Mouse (Mus musculus): ENCODE data around the gene Bbs10. TPM values are rescaled to one million over a fixed set of nuclear protein-coding genes. Genes with fewer than 3 reads are reported as not detected.

Bbs10 gene
- polyA plus RNA-seq, 1 experiment from 2014 or later = 4.6 TPM

GRCm38 (mm10) chr10:111302486-111302885 is 4.0 kb downstream of the Bbs10 start:
- WGBS = 78% methylated on average over 6 of the region's 6 CpGs
- Histone ChIP-seq H3K4me3 (ENCODE audit: control insufficient read depth in 1 of 2, insufficient read depth in 1 of 2, low read depth in 1 of 2, low read length in 2 of 2) (no peak overlapping the region), H3K27me3 (ENCODE audit: control insufficient read depth, insufficient read depth, low read length) (no peaks in the 10 kb centered on the region), H3K9ac (ENCODE audit: low read length) (no peak overlapping the region), H3K27ac (replicated peaks in 1 of 2; ENCODE audit: control insufficient read depth in 1 of 2, insufficient read depth in 1 of 2, low read depth in 2 of 2, low read length in 2 of 2) (no peak overlapping the region), H3K9me3 (ENCODE audit: control insufficient read depth, low read length) (no peaks in the 10 kb centered on the region), H3K36me3 (ENCODE audit: control insufficient read depth, insufficient read depth, low read length) (0 out of 2 replicates have a peak, but pooled peaks cover 2% of the 10 kb centered on the region), H3K4me1 (ENCODE audit: control insufficient read depth in 2 of 2, insufficient read depth in 2 of 2, low read length in 2 of 2) (peaks cover 0 to 12% of the 10 kb centered on the region in 2 experiments; a peak in 2 of 4 replicates), H3K4me2 (ENCODE audit: low read length) (no peak overlapping the region)
- no peak for ATAC-seq (ENCODE audit: insufficient number of reproducible peaks, insufficient read depth, low FRiP score, low read depth)

DNA sequence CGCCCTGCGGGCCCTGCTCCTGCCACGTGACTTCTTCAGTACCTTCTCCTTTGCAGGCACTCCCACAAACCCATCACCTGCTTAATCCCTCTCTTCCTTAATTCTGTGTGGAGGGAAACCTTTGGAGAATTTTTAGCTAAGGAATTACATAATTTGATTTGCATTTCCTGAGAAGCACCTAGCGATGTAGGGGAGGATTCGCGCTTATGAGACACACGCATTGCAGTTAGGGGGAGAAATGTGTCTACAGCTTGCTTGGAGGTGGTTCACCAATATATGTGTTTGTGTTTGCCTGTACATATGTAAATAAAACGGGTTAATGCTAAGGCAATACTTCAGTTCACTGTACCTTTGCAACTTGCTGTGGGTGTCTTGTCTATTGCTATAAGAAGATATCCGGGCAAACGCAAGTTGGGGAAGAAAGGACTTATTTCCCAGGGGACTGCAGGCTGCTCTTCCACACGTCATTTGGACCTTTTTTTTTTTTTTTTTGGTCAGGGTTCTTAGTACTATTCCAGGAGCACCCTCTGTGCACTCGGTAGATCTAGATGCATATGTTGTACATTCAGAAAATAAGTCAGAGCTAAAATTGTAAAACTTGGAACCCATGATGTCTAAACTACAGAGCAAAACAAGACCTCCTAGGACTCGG is 10.5 kb downstream of the Bbs10 start:
- Histone ChIP-seq H3K4me3 (ENCODE audit: control insufficient read depth in 1 of 2, insufficient read depth in 1 of 2, low read depth in 1 of 2, low read length in 2 of 2) (no peak overlapping the region), H3K27ac (replicated peaks in 1 of 2; ENCODE audit: control insufficient read depth in 1 of 2, insufficient read depth in 1 of 2, low read depth in 2 of 2, low read length in 2 of 2) (no peak overlapping the region), H3K9me3 (ENCODE audit: control insufficient read depth, low read length) (no peaks in the 10 kb centered on the region), H3K27me3 (ENCODE audit: control insufficient read depth, insufficient read depth, low read length) (no peaks in the 10 kb centered on the region), H3K4me2 (ENCODE audit: low read length) (no peak overlapping the region), H3K36me3 (ENCODE audit: control insufficient read depth, insufficient read depth, low read length) (no peaks in the 10 kb centered on the region), H3K9ac (ENCODE audit: low read length) (no peak overlapping the region), H3K4me1 (ENCODE audit: control insufficient read depth in 2 of 2, insufficient read depth in 2 of 2, low read length in 2 of 2) (peaks cover 3 to 8% of the 10 kb centered on the region in 2 experiments; a peak in 2 of 4 replicates)
- ATAC-seq (ENCODE audit: insufficient number of reproducible peaks, insufficient read depth, low FRiP score, low read depth) = no peak
- 80% methylated on average over 13 of the region's 13 CpGs for WGBS

DNA sequence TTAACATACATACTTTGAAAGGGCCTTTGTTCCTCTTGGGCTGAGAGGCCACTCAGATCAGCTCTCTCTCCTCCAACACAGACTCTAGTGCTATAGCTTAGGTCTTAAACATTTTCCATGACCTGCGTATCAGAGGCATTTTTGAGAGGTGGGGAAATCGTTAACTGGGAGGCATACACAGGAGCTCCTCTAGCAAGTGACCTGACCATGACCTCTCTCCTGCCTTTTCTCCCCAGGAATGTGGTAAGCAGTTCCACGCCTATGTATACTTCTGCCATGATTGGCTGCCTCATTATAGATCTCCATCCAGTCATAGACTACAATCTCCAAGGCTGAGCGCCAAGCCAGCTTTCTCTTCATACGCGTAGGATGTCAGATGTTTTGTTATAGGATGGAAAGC is 14.8 kb downstream of the Bbs10 start:
- H3K27me3 ChIP-seq (ENCODE audit: control insufficient read depth, insufficient read depth, low read length) = no peaks in the 10 kb centered on the region
- no peaks in the 10 kb centered on the region for H3K36me3 ChIP-seq (ENCODE audit: control insufficient read depth, insufficient read depth, low read length)
- no peak overlapping the region for H3K27ac ChIP-seq (replicated peaks in 1 of 2; ENCODE audit: control insufficient read depth in 1 of 2, insufficient read depth in 1 of 2, low read depth in 2 of 2, low read length in 2 of 2)
- WGBS = 48% methylated on average over 6 of the region's 6 CpGs
- H3K9ac ChIP-seq (ENCODE audit: low read length) = no peak overlapping the region
- no peak overlapping the region for H3K4me2 ChIP-seq (ENCODE audit: low read length)
- H3K4me3 ChIP-seq (ENCODE audit: control insufficient read depth in 1 of 2, insufficient read depth in 1 of 2, low read depth in 1 of 2, low read length in 2 of 2) = no peak overlapping the region
- peaks cover 3 to 8% of the 10 kb centered on the region in 2 experiments; a peak in 2 of 4 replicates for H3K4me1 ChIP-seq (ENCODE audit: control insufficient read depth in 2 of 2, insufficient read depth in 2 of 2, low read length in 2 of 2)
- no peak for ATAC-seq (ENCODE audit: insufficient number of reproducible peaks, insufficient read depth, low FRiP score, low read depth)
- no peaks in the 10 kb centered on the region for H3K9me3 ChIP-seq (ENCODE audit: control insufficient read depth, low read length)

GRCm38 (mm10) chr10:111314636-111315395 is 16.3 kb downstream of the Bbs10 start:
- ATAC-seq (ENCODE audit: insufficient number of reproducible peaks, insufficient read depth, low FRiP score, low read depth) = no peak
- Histone ChIP-seq H3K4me3 (ENCODE audit: control insufficient read depth in 1 of 2, insufficient read depth in 1 of 2, low read depth in 1 of 2, low read length in 2 of 2) (no peak overlapping the region), H3K9ac (ENCODE audit: low read length) (no peak overlapping the region), H3K4me1 (ENCODE audit: control insufficient read depth in 2 of 2, insufficient read depth in 2 of 2, low read length in 2 of 2) (peaks cover 3 to 8% of the 10 kb centered on the region in 2 experiments; a peak in 2 of 4 replicates), H3K9me3 (ENCODE audit: control insufficient read depth, low read length) (no peaks in the 10 kb centered on the region), H3K36me3 (ENCODE audit: control insufficient read depth, insufficient read depth, low read length) (no peaks in the 10 kb centered on the region), H3K27me3 (ENCODE audit: control insufficient read depth, insufficient read depth, low read length) (no peaks in the 10 kb centered on the region), H3K27ac (replicated peaks in 1 of 2; ENCODE audit: control insufficient read depth in 1 of 2, insufficient read depth in 1 of 2, low read depth in 2 of 2, low read length in 2 of 2) (no peak overlapping the region), H3K4me2 (ENCODE audit: low read length) (no peak overlapping the region)
- WGBS = 73% methylated on average over 10 of the region's 10 CpGs

DNA sequence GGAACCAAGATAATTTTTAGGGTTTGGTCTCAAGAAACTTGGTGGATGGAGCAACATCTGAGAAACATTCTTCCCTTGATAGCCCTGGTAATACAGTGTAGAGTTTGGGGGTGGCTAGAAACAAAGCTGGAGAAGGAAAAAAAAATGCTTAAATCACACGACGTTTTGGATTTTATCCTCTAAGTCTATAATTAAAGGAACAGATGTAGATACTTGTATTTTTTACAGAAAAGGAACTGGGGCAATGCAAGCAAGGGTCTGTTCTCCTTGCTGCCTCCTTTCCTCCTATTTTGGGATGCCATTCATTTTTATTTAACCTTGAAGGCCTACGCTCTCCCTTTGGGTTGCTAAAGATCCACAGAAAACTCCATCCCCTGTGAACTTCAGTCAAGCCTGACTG is 17.5 kb downstream of the Bbs10 start:
- Histone ChIP-seq H3K27me3 (ENCODE audit: control insufficient read depth, insufficient read depth, low read length) (no peaks in the 10 kb centered on the region), H3K36me3 (ENCODE audit: control insufficient read depth, insufficient read depth, low read length) (no peaks in the 10 kb centered on the region), H3K4me2 (ENCODE audit: low read length) (no peak overlapping the region), H3K4me3 (ENCODE audit: control insufficient read depth in 1 of 2, insufficient read depth in 1 of 2, low read depth in 1 of 2, low read length in 2 of 2) (no peak overlapping the region), H3K9ac (ENCODE audit: low read length) (no peak overlapping the region), H3K4me1 (ENCODE audit: control insufficient read depth in 2 of 2, insufficient read depth in 2 of 2, low read length in 2 of 2) (peaks cover 3 to 8% of the 10 kb centered on the region in 2 experiments; a peak in 2 of 4 replicates), H3K9me3 (ENCODE audit: control insufficient read depth, low read length) (0 out of 2 replicates have a peak, but pooled peaks cover 3% of the 10 kb centered on the region), H3K27ac (replicated peaks in 1 of 2; ENCODE audit: control insufficient read depth in 1 of 2, insufficient read depth in 1 of 2, low read depth in 2 of 2, low read length in 2 of 2) (no peak overlapping the region)
- 81% methylated on average over 3 of the region's 3 CpGs for WGBS
- no peak for ATAC-seq (ENCODE audit: insufficient number of reproducible peaks, insufficient read depth, low FRiP score, low read depth)

DNA sequence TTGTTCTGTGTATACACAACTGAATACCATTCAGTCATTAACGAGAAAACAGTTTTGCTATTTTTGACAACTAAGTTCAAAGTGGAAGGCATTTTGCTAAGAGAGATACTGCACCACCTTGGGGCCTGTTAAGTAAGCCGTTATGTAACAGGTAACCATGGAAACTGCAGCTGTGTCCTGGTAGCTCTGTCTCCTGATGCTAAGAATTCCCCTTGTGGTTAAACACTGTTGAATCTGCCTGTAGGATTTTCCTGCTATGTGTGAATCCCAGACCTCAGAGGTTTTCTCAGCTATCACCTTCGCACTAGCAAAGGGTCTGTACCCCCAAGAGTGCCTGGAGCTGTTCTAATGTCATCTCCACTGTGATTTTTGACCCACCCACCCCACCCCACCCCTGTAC is 19.5 kb downstream of the Bbs10 start:
- Histone ChIP-seq H3K4me2 (ENCODE audit: low read length) (no peak overlapping the region), H3K9ac (ENCODE audit: low read length) (no peak overlapping the region), H3K27me3 (ENCODE audit: control insufficient read depth, insufficient read depth, low read length) (no peaks in the 10 kb centered on the region), H3K27ac (replicated peaks in 1 of 2; ENCODE audit: control insufficient read depth in 1 of 2, insufficient read depth in 1 of 2, low read depth in 2 of 2, low read length in 2 of 2) (no peak overlapping the region), H3K4me3 (ENCODE audit: control insufficient read depth in 1 of 2, insufficient read depth in 1 of 2, low read depth in 1 of 2, low read length in 2 of 2) (no peak overlapping the region), H3K9me3 (ENCODE audit: control insufficient read depth, low read length) (0 out of 2 replicates have a peak, but pooled peaks cover 3% of the 10 kb centered on the region), H3K4me1 (ENCODE audit: control insufficient read depth in 2 of 2, insufficient read depth in 2 of 2, low read length in 2 of 2) (peaks cover 3 to 7% of the 10 kb centered on the region in 2 experiments; a peak in 2 of 4 replicates), H3K36me3 (ENCODE audit: control insufficient read depth, insufficient read depth, low read length) (no peaks in the 10 kb centered on the region)
- ATAC-seq (ENCODE audit: insufficient number of reproducible peaks, insufficient read depth, low FRiP score, low read depth) = no peak
- WGBS = 81% methylated on average over 3 of the region's 3 CpGs

DNA sequence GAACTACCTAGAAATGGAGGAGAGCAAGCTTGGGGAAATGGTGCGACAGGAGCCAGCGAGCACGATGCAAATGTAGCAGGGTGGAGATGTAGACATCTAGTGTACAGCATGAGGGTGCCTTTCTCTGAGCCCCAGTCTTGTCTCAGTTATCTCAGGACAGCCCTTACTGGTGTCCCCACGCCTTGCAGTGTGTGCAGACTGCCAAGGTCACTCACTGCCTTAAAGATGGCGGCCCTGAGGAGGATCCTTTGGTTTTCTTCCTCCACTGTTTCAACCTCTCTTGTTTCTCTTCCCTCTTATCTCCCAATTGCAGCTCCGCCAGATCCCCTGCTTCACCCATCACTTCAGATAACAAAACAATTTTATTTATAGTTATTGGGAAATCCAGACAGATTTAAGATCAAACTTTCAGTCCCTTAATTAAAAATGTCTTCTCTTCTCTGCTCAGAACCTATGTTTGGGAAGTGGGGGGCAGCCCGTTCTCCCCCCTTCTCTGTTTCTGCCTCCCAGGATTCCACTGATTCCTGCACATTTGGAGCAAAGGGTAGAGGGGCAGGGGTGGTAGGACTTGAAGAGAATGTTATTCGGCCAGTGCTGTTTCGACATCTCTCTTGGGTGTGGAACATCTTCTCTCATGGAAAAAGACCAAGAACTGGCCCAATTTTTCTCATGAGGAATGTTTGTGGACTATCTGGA is 20.5 kb downstream of the Bbs10 start:
- no peak overlapping the region for H3K9ac ChIP-seq (ENCODE audit: low read length)
- ATAC-seq (ENCODE audit: insufficient number of reproducible peaks, insufficient read depth, low FRiP score, low read depth) = no peak
- H3K9me3 ChIP-seq (ENCODE audit: control insufficient read depth, low read length) = 0 out of 2 replicates have a peak, but pooled peaks cover 3% of the 10 kb centered on the region
- H3K4me1 ChIP-seq (ENCODE audit: control insufficient read depth in 2 of 2, insufficient read depth in 2 of 2, low read length in 2 of 2) = no peaks in the 10 kb centered on the region
- no peak overlapping the region for H3K4me3 ChIP-seq (ENCODE audit: control insufficient read depth in 1 of 2, insufficient read depth in 1 of 2, low read depth in 1 of 2, low read length in 2 of 2)
- H3K4me2 ChIP-seq (ENCODE audit: low read length) = no peak overlapping the region
- H3K27ac ChIP-seq (replicated peaks in 1 of 2; ENCODE audit: control insufficient read depth in 1 of 2, insufficient read depth in 1 of 2, low read depth in 2 of 2, low read length in 2 of 2) = no peak overlapping the region
- 81% methylated on average over 9 of the region's 9 CpGs for WGBS
- H3K36me3 ChIP-seq (ENCODE audit: control insufficient read depth, insufficient read depth, low read length) = no peaks in the 10 kb centered on the region
- H3K27me3 ChIP-seq (ENCODE audit: control insufficient read depth, insufficient read depth, low read length) = no peaks in the 10 kb centered on the region
